Mouse (Mus musculus): ENCODE measurements around the gene Kif28. TPM values are rescaled to one million over a fixed set of nuclear protein-coding genes. Genes with fewer than 3 reads are reported as not detected.

Kif28 gene
- polyA plus RNA-seq, 1 experiment from 2014 or later = not detected

Other genes with a start within 250 kb of the Kif28 start
- 26.0 and 26.7 TPM in 2 replicates for gene Smyd3, start 227.2 kb downstream of the Kif28 start, polyA plus RNA-seq (2015; fragmentation: Nextera tagmentation; extraction: Ambion mirVana)
- 29.6 and 31.0 TPM in 2 replicates for gene Tfb2m, start 199.0 kb downstream of the Kif28 start, polyA plus RNA-seq (2015; fragmentation: Nextera tagmentation; extraction: Ambion mirVana)
- 25.3 and 27.6 TPM in 2 replicates for gene Cnst, start 198.9 kb downstream of the Kif28 start, polyA plus RNA-seq (2015; fragmentation: Nextera tagmentation; extraction: Ambion mirVana)
- gene Sccpdh, start 77.1 kb downstream of the Kif28 start, polyA plus RNA-seq (2015; fragmentation: Nextera tagmentation; extraction: Ambion mirVana) = 166 and 190 TPM in 2 replicates
- not detected in 2 replicates for gene Gm10518, start 58.1 kb upstream of the Kif28 start, polyA plus RNA-seq (2015; fragmentation: Nextera tagmentation; extraction: Ambion mirVana)
- gene Ahctf1, start 58.4 kb upstream of the Kif28 start, polyA plus RNA-seq (2015; fragmentation: Nextera tagmentation; extraction: Ambion mirVana) = 16.2 and 16.7 TPM in 2 replicates
- gene Cdc42bpa, start 215.2 kb upstream of the Kif28 start, polyA plus RNA-seq (2015; fragmentation: Nextera tagmentation; extraction: Ambion mirVana) = 22.8 and 24.6 TPM in 2 replicates

All from neural tube, embryonic 15.5 days (tissue).